Mouse (Mus musculus) lung, adult 2 months (tissue): ENCODE results near the gene Asgr2.

Source experiments
- CTCF ChIP-seq: fragments of 200-500 bp; IDR thresholded peaks from 2 replicates; pipeline ENCODE4 v1.5.1; 2011; ENCODE audit warnings: mild to moderate bottlenecking, low read length, control low read depth; ENCODE audit not compliant: insufficient read depth
- POLR2A ChIP-seq: fragments of 200-500 bp; IDR thresholded peaks from 2 replicates; pipeline ENCODE4 v1.6.1; 2011; ENCODE audit warnings: low read depth, mild to moderate bottlenecking, control low read depth, low read length, borderline replicate concordance; ENCODE audit errors: extremely low read depth

DNA sequence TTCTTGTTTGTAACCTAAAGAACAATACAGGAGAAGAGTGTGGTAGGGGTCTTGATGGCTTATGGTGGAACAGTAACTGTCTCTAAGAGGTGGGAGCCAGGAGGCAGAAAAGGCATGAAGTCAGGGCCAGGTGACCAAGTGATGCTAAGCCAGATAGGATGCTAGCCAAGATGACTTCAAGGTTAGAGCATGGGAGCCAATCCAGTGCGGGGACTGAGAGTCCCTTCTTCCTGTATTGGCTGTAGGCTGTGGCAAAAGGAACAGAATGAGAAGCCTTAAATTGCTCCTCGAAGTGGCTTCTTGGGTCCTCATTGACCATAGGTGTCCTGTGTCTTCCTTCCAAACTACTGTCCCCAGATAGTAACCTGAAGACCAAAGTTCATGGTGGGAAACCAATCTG lies 6.7 kb downstream of the Asgr2 start:
- no peak for TF ChIP-seq POLR2A
- TF ChIP-seq CTCF = no peak
